22 mouse cellular contexts compared by ENCODE assay signal in the genomic region with DNA sequence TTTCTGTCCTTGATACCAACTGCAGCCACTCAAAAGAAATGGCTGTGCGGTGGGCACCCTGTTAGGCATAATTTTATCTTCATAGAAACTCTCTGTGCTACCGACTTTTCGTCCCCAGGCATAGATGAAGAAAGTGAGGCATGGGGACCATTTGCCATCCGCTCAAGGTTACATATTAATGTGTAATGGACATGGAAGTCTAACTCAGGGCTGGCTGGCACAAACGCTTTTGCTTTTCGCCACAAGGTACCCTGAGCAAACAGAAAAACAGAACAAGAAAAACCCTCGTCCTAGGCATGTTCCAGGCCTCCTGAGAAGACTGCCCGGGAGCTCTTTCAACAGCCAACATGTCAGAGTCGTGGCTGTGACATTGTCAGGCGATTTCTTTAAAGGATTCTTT.
A peak's percentile ranks its signal among the peaks of the same experiment; 100 is the strongest.
DNase-seq lines count a peak whose midpoint lies in the region; ATAC-seq lines count a peak whose summit lies in the region.
"Had no signal": no experiment of that assay in that cellular context is flagged by ENCODE, and none has a peak within 500 bp of the region (broad histone marks: within the 10 kb centered on the region; RNA-seq: fewer than 3 reads in every experiment).

No protein-coding gene starts in this region.

- DNase-seq in kidney, adult 11 months, result peak; percentile 29
- no peak for DNase-seq in kidney, postnatal 4 days
- peak; percentile 61 for DNase-seq in kidney, adult 9 months
- no peak for DNase-seq in kidney, postnatal 10 days
- no peak for DNase-seq in liver, embryonic 11.5 days (ENCODE audit: low spot score)
- DNase-seq in cerebellum, adult 11 months, result no peak
- DNase-seq: adrenal gland, postnatal 10 days; B cell, adult 2 months; cerebellum, adult 11-12 months; cerebellum, adult 9-11 months; cerebellum, postnatal 36 days; gastrocnemius, adult 2 months; gastrocnemius, postnatal 25 days had no signal

- H3K4me3 ChIP-seq in liver, embryonic 11.5 days (ENCODE audit: low read depth, low read length), result no peak overlapping the region
- H3K4me3 ChIP-seq in liver, embryonic 16.5 days (ENCODE audit: low read depth, low read length), result no peak overlapping the region
- H3K4me3 ChIP-seq: embryonic facial prominence, embryonic 10.5 days; erythroblast, embryonic 14.5 days; forebrain, embryonic 10.5 days; gastrocnemius, adult 2 months; heart, embryonic 12.5 days; hindbrain, embryonic 10.5 days had no signal

- no peaks in the 10 kb centered on the region for H3K36me3 ChIP-seq in liver, embryonic 11.5 days (ENCODE audit: control insufficient read depth, insufficient read depth, low read length)
- H3K36me3 ChIP-seq in liver, embryonic 16.5 days (ENCODE audit: control insufficient read depth, insufficient read depth), result no peaks in the 10 kb centered on the region
- H3K36me3 ChIP-seq: embryonic facial prominence, embryonic 10.5 days; forebrain, embryonic 10.5 days; G1E; heart, embryonic 12.5 days; hindbrain, embryonic 10.5 days had no signal

- no peak overlapping the region for H3K9ac ChIP-seq in liver, embryonic 11.5 days (ENCODE audit: low read depth, low read length)
- H3K9ac ChIP-seq in liver, embryonic 16.5 days (ENCODE audit: low read depth, low read length), result no peak overlapping the region
- H3K9ac ChIP-seq: heart, embryonic 12.5 days had no signal

- no peak overlapping the region for H3K4me2 ChIP-seq in liver, embryonic 11.5 days
- H3K4me2 ChIP-seq in liver, embryonic 16.5 days (ENCODE audit: low read depth, low read length), result no peak overlapping the region
- H3K4me2 ChIP-seq: heart, embryonic 12.5 days had no signal

- H3K4me1 ChIP-seq in liver, embryonic 11.5 days (replicated peaks; ENCODE audit: control insufficient read depth, insufficient read depth, low read length), result peaks cover 4% of the 10 kb centered on the region
- no peaks in the 10 kb centered on the region; the same call in 1 of the 2 replicates for H3K4me1 ChIP-seq in liver, embryonic 16.5 days (ENCODE audit: control insufficient read depth, low read depth, low read length)

- 75% methylated on average over 10 of the region's 10 CpGs for WGBS in liver, embryonic 11.5 days
- 57% methylated on average over 10 of the region's 10 CpGs for WGBS in liver, embryonic 16.5 days (ENCODE audit: insufficient replicate concordance)

- H3K27ac ChIP-seq in liver, embryonic 11.5 days (ENCODE audit: low read depth, low read length), result peak overlapping the region; percentile 11; the same call in 1 of the 2 replicates
- peak overlapping the region; percentile 77 for H3K27ac ChIP-seq in liver, embryonic 16.5 days (ENCODE audit: low read length)
- H3K27ac ChIP-seq: embryonic facial prominence, embryonic 10.5 days; forebrain, embryonic 10.5 days; gastrocnemius, adult 2 months; hindbrain, embryonic 10.5 days had no signal

- ATAC-seq in liver, embryonic 11.5 days (replicated peaks; ENCODE audit: low FRiP score), result no peak
- no peak for ATAC-seq in liver, embryonic 16.5 days (ENCODE audit: low read depth)
- ATAC-seq: CD4-positive, CD25-positive, alpha-beta regulatory T cell, adult 4 months; forebrain, embryonic 14.5 days had no signal

- H3K9me3 ChIP-seq in liver, embryonic 11.5 days (ENCODE audit: control insufficient read depth, low read length), result no peaks in the 10 kb centered on the region
- no peaks in the 10 kb centered on the region for H3K9me3 ChIP-seq in liver, embryonic 16.5 days (replicated peaks; ENCODE audit: control insufficient read depth, low read length)
- H3K9me3 ChIP-seq: embryonic facial prominence, embryonic 10.5 days; forebrain, embryonic 10.5 days; heart, embryonic 12.5 days; hindbrain, embryonic 10.5 days had no signal

- no peaks in the 10 kb centered on the region for H3K27me3 ChIP-seq in liver, embryonic 11.5 days (replicated peaks; ENCODE audit: control insufficient read depth, insufficient read depth, low read length)
- H3K27me3 ChIP-seq in liver, embryonic 16.5 days (ENCODE audit: control insufficient read depth, insufficient read depth, low read depth, low read length), result no peaks in the 10 kb centered on the region
- H3K27me3 ChIP-seq: heart, embryonic 12.5 days had no signal

Comparison
In these comparisons a context has a peak if more than half of its experiments do, and no peak if none do; other contexts are left out.
1. DNase-seq: peak in kidney, adult 11 months (single experiment) and kidney, adult 9 months (single experiment); none in kidney, postnatal 4 days (0 of 2), kidney, postnatal 10 days (single experiment), liver, embryonic 11.5 days (single experiment) and cerebellum, adult 11 months (single experiment).